Mouse (Mus musculus): ENCODE measurements around the gene Nr0b1. TPM values are rescaled to one million over a fixed set of nuclear protein-coding genes. Genes with fewer than 3 reads are reported as not detected.
A peak's percentile ranks its signal among the peaks of the same experiment; 100 is the strongest.

The Nr0b1 gene
- 0.19 TPM in 1 of 2 replicates, not detected in the other for polyA plus RNA-seq (2014; fragmentation: Nextera tagmentation; extraction: Ambion mirVana)

DNA sequence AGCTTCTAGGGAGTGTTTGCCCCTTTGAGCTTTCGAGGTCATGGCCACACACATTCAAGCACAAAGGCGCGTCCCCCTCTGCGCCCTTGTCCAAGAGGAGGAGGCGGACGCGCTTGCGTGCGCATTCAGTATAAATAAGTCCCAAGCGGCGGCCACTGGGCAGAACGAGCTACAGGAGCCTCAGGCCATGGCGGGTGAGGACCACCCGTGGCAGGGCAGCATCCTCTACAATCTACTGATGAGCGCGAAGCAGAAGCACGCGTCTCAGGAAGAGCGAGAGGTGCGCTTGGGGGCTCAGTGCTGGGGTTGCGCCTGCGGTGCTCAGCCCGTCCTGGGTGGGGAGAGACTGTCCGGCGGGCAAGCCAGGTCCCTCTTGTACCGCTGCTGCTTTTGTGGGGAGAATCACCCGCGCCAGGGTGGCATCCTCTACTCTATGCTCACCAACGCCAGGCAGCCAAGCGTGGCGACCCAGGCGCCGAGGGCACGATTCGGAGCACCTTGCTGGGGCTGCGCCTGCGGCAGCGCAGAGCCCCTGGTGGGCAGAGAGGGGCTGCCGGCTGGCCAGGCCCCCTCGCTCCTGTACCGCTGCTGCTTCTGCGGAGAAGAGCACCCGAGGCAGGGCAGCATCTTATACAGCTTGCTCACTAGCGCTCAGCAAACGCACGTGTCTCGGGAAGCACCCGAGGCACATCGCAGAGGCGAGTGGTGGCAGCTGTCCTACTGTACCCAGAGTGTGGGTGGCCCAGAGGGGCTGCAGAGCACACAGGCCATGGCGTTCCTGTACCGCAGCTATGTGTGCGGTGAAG is at the start of gene Nr0b1:
Gene Nr0b1 (plus strand): TSS at position 151 of the 806 bp plus-strand sequence.
- H3K27ac ChIP-seq (ENCODE audit: low read depth, low read length) = no peak within 1 kb of the TSS

DNA sequence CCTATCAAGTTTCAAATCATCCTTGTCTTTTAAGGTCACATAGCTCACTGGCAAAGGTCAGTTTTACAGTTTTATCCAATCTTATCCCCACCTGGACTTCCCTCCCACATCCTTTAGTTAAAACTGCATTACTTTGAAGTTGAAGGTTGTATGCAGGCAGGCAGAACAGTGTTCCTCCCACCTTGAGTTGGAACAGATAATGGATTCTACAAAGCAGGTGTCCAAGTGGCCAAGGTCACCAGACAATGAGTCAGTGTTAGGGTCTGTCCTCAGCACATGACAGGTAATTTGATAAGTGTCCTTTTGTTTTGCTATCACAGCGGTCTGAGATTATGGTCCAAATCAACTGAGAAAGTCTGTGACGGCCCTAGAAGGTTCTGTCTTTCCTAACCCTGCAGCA is 4.3 kb upstream of the Nr0b1 start:
- DNase-seq (ENCODE audit: low spot score) (no peak), ATAC-seq (ENCODE audit: low FRiP score) (no peak)
- Histone ChIP-seq H3K4me2 (replicated peaks; ENCODE audit: low read depth, low read length) (no peak overlapping the region), H3K4me1 (replicated peaks; ENCODE audit: control insufficient read depth, insufficient read depth, low read length) (no peaks in the 10 kb centered on the region), H3K4me3 (ENCODE audit: low read depth, low read length) (no peak overlapping the region), H3K9ac (ENCODE audit: low read depth, low read length) (no peak overlapping the region), H3K27ac (ENCODE audit: low read depth, low read length) (no peak overlapping the region), H3K36me3 (ENCODE audit: control insufficient read depth, insufficient read depth, low read length) (no peaks in the 10 kb centered on the region), H3K27me3 (ENCODE audit: control insufficient read depth, insufficient read depth, low read length) (peaks cover 8% of the 10 kb centered on the region; the same call in 1 of the 2 replicates), H3K9me3 (ENCODE audit: control insufficient read depth, low read length) (no peaks in the 10 kb centered on the region)
- 92% methylated on average over 2 of the region's 2 CpGs for WGBS

More for the DNA sequence above, at the start of gene Nr0b1:
- WGBS = 18% methylated on average over 51 of the region's 53 CpGs
- Histone ChIP-seq H3K9ac (ENCODE audit: low read depth, low read length) (no peak within 1 kb of the TSS), H3K4me3 (ENCODE audit: low read depth, low read length) (peak within 1 kb of the TSS; percentile 35), H3K27me3 (ENCODE audit: control insufficient read depth, insufficient read depth, low read length) (peaks cover 10% of the 10 kb centered on the region; the same call in 1 of the 2 replicates), H3K36me3 (ENCODE audit: control insufficient read depth, insufficient read depth, low read length) (no peaks in the 10 kb centered on the region), H3K9me3 (ENCODE audit: control insufficient read depth, low read length) (no peaks in the 10 kb centered on the region), H3K4me1 (replicated peaks; ENCODE audit: control insufficient read depth, insufficient read depth, low read length) (no peaks in the 10 kb centered on the region), H3K4me2 (replicated peaks; ENCODE audit: low read depth, low read length) (peak within 1 kb of the TSS; percentile 77)
- DNase-seq (ENCODE audit: low spot score) = peak; percentile 28
- peak; percentile 79 for ATAC-seq (ENCODE audit: low FRiP score)

DNA sequence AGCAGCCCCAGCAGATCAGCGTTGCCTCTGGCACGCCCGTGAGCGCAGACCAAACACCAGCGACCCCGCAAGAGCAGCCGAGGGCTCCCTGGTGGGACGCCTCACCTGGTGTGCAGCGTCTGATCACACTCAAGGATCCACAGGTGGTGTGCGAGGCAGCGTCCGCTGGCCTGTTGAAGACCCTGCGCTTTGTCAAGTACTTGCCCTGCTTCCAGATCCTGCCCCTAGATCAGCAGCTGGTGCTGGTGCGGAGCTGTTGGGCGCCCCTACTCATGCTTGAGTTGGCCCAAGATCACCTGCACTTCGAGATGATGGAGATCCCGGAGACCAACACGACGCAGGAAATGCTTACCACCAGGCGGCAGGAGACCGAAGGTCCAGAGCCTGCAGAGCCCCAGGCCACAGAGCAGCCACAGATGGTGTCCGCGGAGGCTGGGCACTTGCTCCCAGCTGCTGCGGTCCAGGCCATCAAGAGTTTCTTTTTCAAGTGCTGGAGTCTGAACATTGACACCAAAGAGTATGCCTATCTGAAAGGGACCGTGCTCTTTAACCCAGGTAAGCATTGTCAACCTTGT is 943 bp downstream of the Nr0b1 start:
- 29% methylated on average over 25 of the region's 25 CpGs for WGBS
- Histone ChIP-seq H3K27ac (ENCODE audit: low read depth, low read length) (no peak overlapping the region), H3K4me1 (replicated peaks; ENCODE audit: control insufficient read depth, insufficient read depth, low read length) (no peaks in the 10 kb centered on the region), H3K4me2 (replicated peaks; ENCODE audit: low read depth, low read length) (peak overlapping the region; percentile 77), H3K9ac (ENCODE audit: low read depth, low read length) (no peak overlapping the region), H3K27me3 (ENCODE audit: control insufficient read depth, insufficient read depth, low read length) (peaks cover 10% of the 10 kb centered on the region; the same call in 1 of the 2 replicates), H3K36me3 (ENCODE audit: control insufficient read depth, insufficient read depth, low read length) (no peaks in the 10 kb centered on the region), H3K9me3 (ENCODE audit: control insufficient read depth, low read length) (no peaks in the 10 kb centered on the region), H3K4me3 (ENCODE audit: low read depth, low read length) (peak overlapping the region; percentile 35)
- peak; percentile 28 for DNase-seq (ENCODE audit: low spot score)
- ATAC-seq (ENCODE audit: low FRiP score) = peak; percentile 75

DNA sequence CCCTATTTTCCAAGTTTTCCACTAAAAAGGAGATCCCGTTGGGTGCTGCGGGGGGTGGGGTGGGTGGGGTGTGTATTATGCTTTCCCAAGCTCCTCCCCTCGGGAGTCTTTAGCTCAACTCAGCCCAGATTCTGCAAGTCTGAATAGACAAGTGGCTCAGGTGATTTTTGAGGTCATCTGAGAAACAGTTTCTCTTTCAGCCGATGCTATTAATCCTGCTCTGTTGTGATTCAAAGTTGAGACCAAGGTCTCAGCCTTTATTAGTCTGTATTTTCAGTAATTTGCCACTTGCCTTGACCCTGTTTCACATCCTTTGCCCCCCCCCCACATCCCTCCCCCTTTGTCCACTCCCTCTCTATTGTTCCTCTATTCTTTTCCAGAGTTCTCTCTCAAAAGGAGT is 1.8 kb downstream of the Nr0b1 start:
- Histone ChIP-seq H3K4me1 (replicated peaks; ENCODE audit: control insufficient read depth, insufficient read depth, low read length) (no peaks in the 10 kb centered on the region), H3K9ac (ENCODE audit: low read depth, low read length) (no peak overlapping the region), H3K27ac (ENCODE audit: low read depth, low read length) (no peak overlapping the region), H3K27me3 (ENCODE audit: control insufficient read depth, insufficient read depth, low read length) (peaks cover 10% of the 10 kb centered on the region; the same call in 1 of the 2 replicates), H3K4me2 (replicated peaks; ENCODE audit: low read depth, low read length) (no peak overlapping the region), H3K36me3 (ENCODE audit: control insufficient read depth, insufficient read depth, low read length) (no peaks in the 10 kb centered on the region), H3K9me3 (ENCODE audit: control insufficient read depth, low read length) (no peaks in the 10 kb centered on the region), H3K4me3 (ENCODE audit: low read depth, low read length) (no peak overlapping the region)
- ATAC-seq (ENCODE audit: low FRiP score) (no peak), DNase-seq (ENCODE audit: low spot score) (no peak)
- 50% methylated on average over 4 of the region's 4 CpGs for WGBS

DNA sequence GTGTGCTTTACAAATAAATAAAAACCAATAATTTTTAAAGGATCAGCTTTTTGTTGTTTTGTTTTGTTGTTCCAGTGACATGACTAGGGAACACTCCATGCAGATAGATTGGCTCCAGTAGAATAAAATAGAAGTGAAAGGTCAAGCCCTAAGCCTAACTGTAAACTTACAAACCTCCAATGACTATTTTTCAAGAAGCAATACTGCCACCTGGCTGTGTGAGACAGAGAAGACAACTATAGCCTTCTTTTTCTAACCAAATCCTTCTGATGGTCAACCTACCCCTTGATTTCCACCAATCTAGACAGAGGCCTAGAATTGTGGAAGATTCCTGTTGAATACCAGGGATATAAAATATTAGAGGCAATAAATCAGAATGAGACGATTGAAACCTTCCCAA is 45.7 kb downstream of the Nr0b1 start:
- Histone ChIP-seq H3K9me3 (ENCODE audit: control insufficient read depth, low read length) (no peaks in the 10 kb centered on the region), H3K4me3 (ENCODE audit: low read depth, low read length) (no peak overlapping the region), H3K4me2 (replicated peaks; ENCODE audit: low read depth, low read length) (no peak overlapping the region), H3K27ac (ENCODE audit: low read depth, low read length) (no peak overlapping the region), H3K36me3 (ENCODE audit: control insufficient read depth, insufficient read depth, low read length) (no peaks in the 10 kb centered on the region), H3K27me3 (ENCODE audit: control insufficient read depth, insufficient read depth, low read length) (no peaks in the 10 kb centered on the region), H3K4me1 (replicated peaks; ENCODE audit: control insufficient read depth, insufficient read depth, low read length) (no peaks in the 10 kb centered on the region), H3K9ac (ENCODE audit: low read depth, low read length) (no peak overlapping the region)
- ATAC-seq (ENCODE audit: low FRiP score) = no peak
- DNase-seq (ENCODE audit: low spot score) = no peak
- no CpG with 5 or more reads among the region's 1 CpGs for WGBS

Other genes with a start within 250 kb of the Nr0b1 start
- not detected in 2 replicates for gene Samt3, start 147.6 kb upstream of the Nr0b1 start, polyA plus RNA-seq (2014; fragmentation: Nextera tagmentation; extraction: Ambion mirVana)
- not detected in 2 replicates for gene Mageb4, start 113.3 kb downstream of the Nr0b1 start, polyA plus RNA-seq (2014; fragmentation: Nextera tagmentation; extraction: Ambion mirVana)

Data from hindbrain, embryonic 11.5 days (tissue).